Mouse (Mus musculus) limb, embryonic 13.5 days (tissue): ENCODE data around the gene Acot6. TPM values are rescaled to one million over a fixed set of nuclear protein-coding genes. Genes with fewer than 3 reads are reported as not detected.

ENCODE experiments used
- ATAC-seq: fragments of 200-750 bp; cut with Nextera tagmentation; 2 replicates; pipeline ENCODE4 v1.8.0; 2017; ENCODE audit warnings: low read depth, moderate number of reproducible peaks, moderate TSS enrichment; ENCODE audit not compliant: low FRiP score
- H3K27ac ChIP-seq: fragments of 300-500 bp; sonication (generic); 2 replicates; pipeline ENCODE4 v1.5.1; 2015; ENCODE audit warnings: inconsistent platforms, mild to moderate bottlenecking, moderate library complexity
- H3K27me3 ChIP-seq: fragments of 300-500 bp; sonication (generic); 2 replicates; pipeline ENCODE4 v1.6.1; 2015; ENCODE audit warnings: mild to moderate bottlenecking, inconsistent platforms
- H3K36me3 ChIP-seq: fragments of 300-500 bp; sonication (generic); 2 replicates; pipeline ENCODE4 v1.6.1; 2015; ENCODE audit warnings: inconsistent platforms, mild to moderate bottlenecking, moderate library complexity
- H3K4me1 ChIP-seq: fragments of 300-500 bp; sonication (generic); 2 replicates; pipeline ENCODE4 v1.6.1; 2015; ENCODE audit warnings: inconsistent platforms
- H3K4me2 ChIP-seq: fragments of 300-500 bp; sonication (generic); replicated peaks from 2 replicates; pipeline ENCODE4 v1.6.1; 2015; ENCODE audit warnings: inconsistent platforms, mild to moderate bottlenecking, moderate library complexity
- H3K4me3 ChIP-seq: fragments of 300-500 bp; sonication (generic); 2 replicates; pipeline ENCODE4 v1.5.1; 2015; ENCODE audit warnings: moderate library complexity, mild to moderate bottlenecking, inconsistent platforms
- H3K9ac ChIP-seq: fragments of 300-500 bp; sonication (generic); 2 replicates; pipeline ENCODE4 v1.6.1; 2015; ENCODE audit warnings: mild to moderate bottlenecking, inconsistent platforms
- H3K9me3 ChIP-seq: fragments of 300-500 bp; sonication (generic); 2 replicates; pipeline ENCODE4 v1.6.1; 2016; ENCODE audit warnings: inconsistent platforms
- WGBS: fragments of 180-500 bp; shearing (Covaris S2); methylation state at CpG from one replicate; pipeline ENCODE4 v1.1.7; 2015; 5-methylcytosine and 5-hydroxymethylcytosine counted together
- polyA plus RNA-seq: library from polyadenylated mRNA; unstranded; fragments of >200 nt; fragmentation: Nextera tagmentation; extraction: Ambion mirVana; gene quantifications from 2 replicates; pipeline ENCODE4 v1.2.1, GENCODE M21; 2015

Acot6 gene
- polyA plus RNA-seq, 1 experiment from 2014 or later: 1.1 TPM

- no peak for ATAC-seq
- Histone ChIP-seq H3K27ac (no peak overlapping the region), H3K4me3 (no peak overlapping the region), H3K36me3 (peaks cover 48% of the 10 kb centered on the region), H3K9ac (no peak overlapping the region), H3K27me3 (no peaks in the 10 kb centered on the region), H3K4me2 (no peak overlapping the region), H3K4me1 (no peaks in the 10 kb centered on the region), H3K9me3 (no peaks in the 10 kb centered on the region)
- WGBS: 71% methylated on average over 4 of the region's 4 CpGs
These were observed 39.7 kb downstream of the Acot6 start for GRCm38 (mm10) chr12:84140135-84140534.

GRCm38 (mm10) chr12:84141271-84141670, 40.8 kb downstream of the Acot6 start:
- Histone ChIP-seq H3K27me3 (no peaks in the 10 kb centered on the region), H3K27ac (no peak overlapping the region), H3K9ac (no peak overlapping the region), H3K4me1 (no peaks in the 10 kb centered on the region), H3K36me3 (peaks cover 39% of the 10 kb centered on the region), H3K4me2 (no peak overlapping the region), H3K4me3 (no peak overlapping the region), H3K9me3 (no peaks in the 10 kb centered on the region)
- 86% methylated on average over 4 of the region's 4 CpGs for WGBS
- no peak for ATAC-seq

- Histone ChIP-seq H3K9ac (no peak overlapping the region), H3K36me3 (peaks cover 36% of the 10 kb centered on the region), H3K27ac (no peak overlapping the region), H3K9me3 (no peaks in the 10 kb centered on the region), H3K4me1 (no peaks in the 10 kb centered on the region), H3K4me3 (no peak overlapping the region), H3K27me3 (no peaks in the 10 kb centered on the region), H3K4me2 (no peak overlapping the region)
- ATAC-seq: no peak
- 67% methylated on average over 14 of the region's 14 CpGs for WGBS
These were observed 42.0 kb downstream of the Acot6 start for GRCm38 (mm10) chr12:84142281-84143050.

GRCm38 (mm10) chr12:84147954-84148621, 47.6 kb downstream of the Acot6 start, which contains the start of gene Pnma1:
TSS of gene Pnma1 (minus strand) at chr12:84148489.
- 2% methylated on average over 50 of the region's 50 CpGs for WGBS
- peak; percentile 86 for ATAC-seq
- Histone ChIP-seq H3K27ac (no peak within 1 kb of the TSS), H3K4me2 (peak within 1 kb of the TSS; percentile 96), H3K27me3 (no peaks in the 10 kb centered on the region), H3K4me1 (peaks cover 23% of the 10 kb centered on the region), H3K9me3 (no peaks in the 10 kb centered on the region), H3K9ac (peak within 1 kb of the TSS; percentile 74), H3K36me3 (peaks cover 32% of the 10 kb centered on the region), H3K4me3 (peak within 1 kb of the TSS; percentile 56)

- Histone ChIP-seq H3K4me2 (peak overlapping the region; percentile 96), H3K4me1 (peaks cover 23% of the 10 kb centered on the region), H3K27me3 (no peaks in the 10 kb centered on the region), H3K4me3 (peak overlapping the region; percentile 56), H3K9ac (peak overlapping the region; percentile 74), H3K36me3 (peaks cover 35% of the 10 kb centered on the region), H3K27ac (no peak overlapping the region), H3K9me3 (no peaks in the 10 kb centered on the region)
- 17% methylated on average over 10 of the region's 10 CpGs for WGBS
- ATAC-seq: no peak
These were observed 48.2 kb downstream of the Acot6 start for GRCm38 (mm10) chr12:84148622-84149012.

- no peak for ATAC-seq
- H3K4me2 ChIP-seq: no peak overlapping the region
- H3K27ac ChIP-seq: no peak overlapping the region
- peaks cover 23% of the 10 kb centered on the region for H3K4me1 ChIP-seq
- H3K9ac ChIP-seq: no peak overlapping the region
- no peak overlapping the region for H3K4me3 ChIP-seq
- H3K36me3 ChIP-seq: peaks cover 42% of the 10 kb centered on the region
- 90% methylated on average over 15 of the region's 15 CpGs for WGBS
- H3K9me3 ChIP-seq: no peaks in the 10 kb centered on the region
- H3K27me3 ChIP-seq: no peaks in the 10 kb centered on the region
These were observed 49.5 kb downstream of the Acot6 start for GRCm38 (mm10) chr12:84149971-84150370.

GRCm38 (mm10) chr12:84150976-84151375, 50.5 kb downstream of the Acot6 start:
- ATAC-seq: no peak
- Histone ChIP-seq H3K4me3 (no peak overlapping the region), H3K27ac (no peak overlapping the region), H3K4me1 (peaks cover 23% of the 10 kb centered on the region), H3K9me3 (no peaks in the 10 kb centered on the region), H3K36me3 (peaks cover 52% of the 10 kb centered on the region), H3K4me2 (no peak overlapping the region), H3K27me3 (no peaks in the 10 kb centered on the region), H3K9ac (no peak overlapping the region)
- 71% methylated on average over 6 of the region's 6 CpGs for WGBS

GRCm38 (mm10) chr12:84151911-84152310, 51.5 kb downstream of the Acot6 start:
- no peak overlapping the region for H3K27ac ChIP-seq
- no peak overlapping the region for H3K4me3 ChIP-seq
- H3K9ac ChIP-seq: no peak overlapping the region
- H3K27me3 ChIP-seq: no peaks in the 10 kb centered on the region
- H3K4me1 ChIP-seq: peaks cover 23% of the 10 kb centered on the region
- no peak for ATAC-seq
- no peaks in the 10 kb centered on the region for H3K9me3 ChIP-seq
- no peak overlapping the region for H3K4me2 ChIP-seq
- 86% methylated on average over 10 of the region's 10 CpGs for WGBS
- peaks cover 58% of the 10 kb centered on the region for H3K36me3 ChIP-seq

GRCm38 (mm10) chr12:84152352-84153190, 52.1 kb downstream of the Acot6 start:
- no peaks in the 10 kb centered on the region for H3K9me3 ChIP-seq
- peaks cover 23% of the 10 kb centered on the region for H3K4me1 ChIP-seq
- whole genome bisulfite sequencing: 54% methylated on average over 32 of the region's 32 CpGs
- H3K4me3 ChIP-seq: no peak overlapping the region
- H3K27me3 ChIP-seq: no peaks in the 10 kb centered on the region
- H3K27ac ChIP-seq: no peak overlapping the region
- ATAC-seq: no peak
- peaks cover 57% of the 10 kb centered on the region for H3K36me3 ChIP-seq
- peak overlapping the region; percentile 11 for H3K4me2 ChIP-seq
- no peak overlapping the region for H3K9ac ChIP-seq

GRCm38 (mm10) chr12:84153414-84153813, 53.0 kb downstream of the Acot6 start:
- Histone ChIP-seq H3K9me3 (no peaks in the 10 kb centered on the region), H3K4me3 (no peak overlapping the region), H3K4me1 (peaks cover 15% of the 10 kb centered on the region), H3K9ac (no peak overlapping the region), H3K4me2 (no peak overlapping the region), H3K27me3 (no peaks in the 10 kb centered on the region), H3K27ac (no peak overlapping the region), H3K36me3 (peaks cover 66% of the 10 kb centered on the region)
- WGBS: 66% methylated on average over 6 of the region's 6 CpGs
- no peak for ATAC-seq

GRCm38 (mm10) chr12:84154786-84155522, 54.5 kb downstream of the Acot6 start:
- ATAC-seq: no peak
- no peaks in the 10 kb centered on the region for H3K9me3 ChIP-seq
- WGBS: 60% methylated on average over 11 of the region's 11 CpGs
- peaks cover 10% of the 10 kb centered on the region; the same call in 1 of the 2 replicates for H3K4me1 ChIP-seq
- H3K4me3 ChIP-seq: no peak overlapping the region
- no peak overlapping the region for H3K27ac ChIP-seq
- H3K4me2 ChIP-seq: no peak overlapping the region
- no peaks in the 10 kb centered on the region for H3K27me3 ChIP-seq
- no peak overlapping the region for H3K9ac ChIP-seq
- H3K36me3 ChIP-seq: peaks cover 81% of the 10 kb centered on the region
